Mouse (Mus musculus) stomach, postnatal 0 days (tissue): ENCODE data around the gene Ccnc. TPM values are rescaled to one million over a fixed set of nuclear protein-coding genes. Genes with fewer than 3 reads are reported as not detected.

Source experiments
- ATAC-seq: fragments of 200-750 bp; cut with Nextera tagmentation; 2 replicates; pipeline ENCODE4 v1.8.0; 2017; ENCODE audit not compliant: low FRiP score, low TSS enrichment
- DNase-seq: peaks from one replicate; pipeline ENCODE4 v3.0.0-alpha.2; 2016; ENCODE audit warnings: low spot score
- H3K27ac ChIP-seq: fragments of 300-500 bp; sonication (generic); replicated peaks from 2 replicates; pipeline ENCODE4 v1.5.1; 2014; ENCODE audit warnings: mild to moderate bottlenecking, control low read depth
- H3K27me3 ChIP-seq: fragments of 300-500 bp; sonication (generic); 2 replicates; pipeline ENCODE4 v1.6.1; 2014; ENCODE audit warnings: low read length; ENCODE audit not compliant: control insufficient read depth, insufficient read depth
- H3K36me3 ChIP-seq: fragments of 300-500 bp; sonication (generic); 2 replicates; pipeline ENCODE4 v1.6.1; 2014; ENCODE audit warnings: low read length, mixed read lengths; ENCODE audit not compliant: control insufficient read depth, insufficient read depth
- H3K4me1 ChIP-seq: fragments of 300-500 bp; sonication (generic); replicated peaks from 2 replicates; pipeline ENCODE4 v1.6.1; 2014; ENCODE audit warnings: antibody characterized with exemption; ENCODE audit not compliant: control insufficient read depth, insufficient read depth
- H3K4me2 ChIP-seq: fragments of 300-500 bp; sonication (generic); replicated peaks from 2 replicates; pipeline ENCODE4 v1.6.1; 2014; ENCODE audit warnings: low read depth, mild to moderate bottlenecking, control low read depth, moderate library complexity
- H3K4me3 ChIP-seq: fragments of 300-500 bp; sonication (generic); 2 replicates; pipeline ENCODE4 v1.5.1; 2014; ENCODE audit warnings: low read depth, low read length, control low read depth
- H3K9ac ChIP-seq: fragments of 300-500 bp; sonication (generic); 2 replicates; pipeline ENCODE4 v1.6.1; 2014; ENCODE audit warnings: mild to moderate bottlenecking, low read length, control low read depth, mixed read lengths
- H3K9me3 ChIP-seq: fragments of 300-500 bp; sonication (generic); 2 replicates; pipeline ENCODE4 v1.6.1; 2016; ENCODE audit warnings: low read length; ENCODE audit not compliant: control insufficient read depth
- CTCF ChIP-seq: IDR thresholded peaks from 2 replicates; pipeline ENCODE4 v1.5.1; 2016; ENCODE audit warnings: antibody characterized with exemption, low read depth, mild to moderate bottlenecking, moderate library complexity
- EP300 ChIP-seq: optimal IDR thresholded peaks from 2 replicates; pipeline ENCODE3; 2016; ENCODE audit warnings: antibody characterized with exemption
- WGBS: fragments of 180-500 bp; shearing (Covaris S2); extraction: QIAGEN DNeasy Blood & Tissue Kit; methylation state at CpG from one replicate; pipeline ENCODE4 v1.1.7; 2014; 5-methylcytosine and 5-hydroxymethylcytosine counted together
- polyA plus RNA-seq: library from polyadenylated mRNA; unstranded; fragments of >200 nt; fragmentation: Nextera tagmentation; extraction: Ambion mirVana; gene quantifications from 2 replicates; pipeline ENCODE4 v1.2.1, GENCODE M21; 2015

Gene Ccnc
- polyA plus RNA-seq, 1 experiment from 2014 or later = 23.6 TPM

- no peak overlapping the region for H3K27ac ChIP-seq
- DNase-seq (no peak), ATAC-seq (no peak)
- no peaks in the 10 kb centered on the region for H3K4me1 ChIP-seq
- H3K9me3 ChIP-seq = no peaks in the 10 kb centered on the region
- 92% methylated on average over 2 of the region's 2 CpGs for WGBS
- H3K4me2 ChIP-seq = no peak overlapping the region
- TF ChIP-seq CTCF = no peak
- TF ChIP-seq EP300 = no peak
- no peaks in the 10 kb centered on the region for H3K27me3 ChIP-seq
- peaks cover 19% of the 10 kb centered on the region for H3K36me3 ChIP-seq
- H3K4me3 ChIP-seq = no peak overlapping the region
- no peak overlapping the region for H3K9ac ChIP-seq
Observed at GRCm38 (mm10) chr4:21801620-21802019, 74.1 kb downstream of the Ccnc start.

- 83% methylated on average over 5 of the region's 5 CpGs for WGBS
- DNase-seq = no peak
Observed at GRCm38 (mm10) chr4:21807204-21807603, 79.7 kb downstream of the Ccnc start.

More at GRCm38 (mm10) chr4:21807204-21807603, 79.7 kb downstream of the Ccnc start:
- Histone ChIP-seq H3K36me3 (peaks cover 17% of the 10 kb centered on the region), H3K4me3 (no peak overlapping the region), H3K27me3 (no peaks in the 10 kb centered on the region), H3K4me1 (no peaks in the 10 kb centered on the region), H3K27ac (no peak overlapping the region), H3K9ac (no peak overlapping the region), H3K9me3 (no peaks in the 10 kb centered on the region), H3K4me2 (no peak overlapping the region)
- no peak for TF ChIP-seq CTCF
- no peak for TF ChIP-seq EP300
- no peak for ATAC-seq

Other genes starting within 250 kb of the Ccnc start
- gene Prdm13, start 41.7 kb upstream of the Ccnc start, polyA plus RNA-seq = not detected in 2 replicates
- 2.7 and 3.4 TPM in 2 replicates for gene Usp45, start 39.5 kb downstream of the Ccnc start, polyA plus RNA-seq
- gene Tstd3, start 39.5 kb downstream of the Ccnc start, polyA plus RNA-seq = 13.5 and 14.8 TPM in 2 replicates
- gene Pnisr, start 119.9 kb downstream of the Ccnc start, polyA plus RNA-seq = 41.3 and 41.4 TPM in 2 replicates
- gene Coq3, start 152.0 kb downstream of the Ccnc start, polyA plus RNA-seq = 14.6 and 15.6 TPM in 2 replicates
- gene Faxc, start 203.6 kb downstream of the Ccnc start, polyA plus RNA-seq = 1.5 and 1.7 TPM in 2 replicates